Mouse (Mus musculus): Measurements from ENCODE around the gene Ano2.
A peak's percentile ranks its signal among the peaks of the same experiment; 100 is the strongest.

The Ano2 gene

GRCm38 (mm10) chr6:125690057-125690703 is at the start of gene Ano2:
Gene Ano2 (plus strand): TSS chr6:125690419.
- DNase-seq (ENCODE audit: low spot score in 2 of 2), result no peak

GRCm38 (mm10) chr6:125640486-125640885 is 49.7 kb upstream of the Ano2 start:
- DNase-seq (ENCODE audit: low spot score in 2 of 2), result no peak

GRCm38 (mm10) chr6:125641146-125641545 is 49.1 kb upstream of the Ano2 start:
- peak in 1 of 2 experiments; percentile 15 for DNase-seq (ENCODE audit: low spot score in 2 of 2)

GRCm38 (mm10) chr6:125648964-125649363 is 41.3 kb upstream of the Ano2 start:
- DNase-seq (ENCODE audit: low spot score in 2 of 2), result no peak

GRCm38 (mm10) chr6:125651335-125651734 is 38.9 kb upstream of the Ano2 start:
- DNase-seq (ENCODE audit: low spot score in 2 of 2), result no peak

- no peak for DNase-seq (ENCODE audit: low spot score in 2 of 2)
Measured at GRCm38 (mm10) chr6:125653416-125653815, 36.8 kb upstream of the Ano2 start.

- no peak for DNase-seq (ENCODE audit: low spot score in 2 of 2)
Measured at GRCm38 (mm10) chr6:125656921-125657320, 33.3 kb upstream of the Ano2 start.

GRCm38 (mm10) chr6:125657966-125658365 is 32.3 kb upstream of the Ano2 start:
- no peak for DNase-seq (ENCODE audit: low spot score in 2 of 2)

GRCm38 (mm10) chr6:125661106-125661877 is 28.9 kb upstream of the Ano2 start:
- DNase-seq (ENCODE audit: low spot score in 2 of 2), result peak; percentile 54 to 55

GRCm38 (mm10) chr6:125663906-125664305 is 26.3 kb upstream of the Ano2 start:
- DNase-seq (ENCODE audit: low spot score in 2 of 2), result no peak

- DNase-seq (ENCODE audit: low spot score in 2 of 2), result no peak
Measured at GRCm38 (mm10) chr6:125671835-125672234, 18.4 kb upstream of the Ano2 start.

GRCm38 (mm10) chr6:125678492-125678891 is 11.7 kb upstream of the Ano2 start:
- no peak for DNase-seq (ENCODE audit: low spot score in 2 of 2)

GRCm38 (mm10) chr6:125680613-125681012 is 9.6 kb upstream of the Ano2 start:
- DNase-seq (ENCODE audit: low spot score in 2 of 2), result no peak

- DNase-seq (ENCODE audit: low spot score in 2 of 2), result no peak
Measured at GRCm38 (mm10) chr6:125685420-125685819, 4.8 kb upstream of the Ano2 start.

- DNase-seq (ENCODE audit: low spot score in 2 of 2), result no peak
Measured at GRCm38 (mm10) chr6:125687986-125688385, 2.2 kb upstream of the Ano2 start.

GRCm38 (mm10) chr6:125701146-125701545 is 10.9 kb downstream of the Ano2 start:
- DNase-seq (ENCODE audit: low spot score in 2 of 2), result no peak

GRCm38 (mm10) chr6:125711261-125711660 is 21.0 kb downstream of the Ano2 start:
- peak in 1 of 2 experiments; percentile 25 for DNase-seq (ENCODE audit: low spot score in 2 of 2)

- DNase-seq (ENCODE audit: low spot score in 2 of 2), result no peak
Measured at GRCm38 (mm10) chr6:125726408-125726807, 36.2 kb downstream of the Ano2 start.

- DNase-seq (ENCODE audit: low spot score in 2 of 2), result no peak
Measured at GRCm38 (mm10) chr6:125727484-125727911, 37.3 kb downstream of the Ano2 start.

GRCm38 (mm10) chr6:125729471-125729870 is 39.3 kb downstream of the Ano2 start:
- DNase-seq (ENCODE audit: low spot score in 2 of 2), result no peak

- no peak for DNase-seq (ENCODE audit: low spot score in 2 of 2)
Measured at GRCm38 (mm10) chr6:125729986-125730535, 39.8 kb downstream of the Ano2 start.

- DNase-seq (ENCODE audit: low spot score in 2 of 2), result no peak
Measured at GRCm38 (mm10) chr6:125737511-125738285, 47.5 kb downstream of the Ano2 start.

Measured in frontal cortex, postnatal 25 days (tissue).